Mouse (Mus musculus) thymus, adult 2 months (tissue): ENCODE measurements around the gene Usp24. TPM values are rescaled to one million over a fixed set of nuclear protein-coding genes. Genes with fewer than 3 reads are reported as not detected.

Experiments
- DNase-seq: peaks from one replicate; pipeline ENCODE4 v3.0.0; 2021
- H3K27ac ChIP-seq: fragments of 200-500 bp; 2 replicates; pipeline ENCODE4 v1.5.1; 2012; ENCODE audit warnings: low read length, control low read depth; ENCODE audit not compliant: control insufficient read depth, insufficient read depth
- H3K27me3 ChIP-seq: fragments of 200-500 bp; 2 replicates; pipeline ENCODE4 v1.6.1; 2012; ENCODE audit warnings: mild to moderate bottlenecking, low read length, moderate library complexity, mixed read lengths; ENCODE audit not compliant: control insufficient read depth, insufficient read depth
- H3K36me3 ChIP-seq: fragments of 200-500 bp; 2 replicates; pipeline ENCODE4 v1.6.1; 2012; ENCODE audit warnings: mild to moderate bottlenecking, low read length, moderate library complexity; ENCODE audit not compliant: control insufficient read depth, insufficient read depth
- H3K4me1 ChIP-seq: fragments of 200-500 bp; replicated peaks from 2 replicates; pipeline ENCODE4 v1.6.1; 2012; ENCODE audit warnings: low read length; ENCODE audit not compliant: control insufficient read depth, insufficient read depth
- H3K4me3 ChIP-seq: fragments of 200-500 bp; 2 replicates; pipeline ENCODE4 v1.5.1; 2012; ENCODE audit warnings: mild to moderate bottlenecking, low read length, control low read depth, moderate library complexity; ENCODE audit not compliant: control insufficient read depth, insufficient read depth
- CTCF ChIP-seq: fragments of 200-500 bp; IDR thresholded peaks from 2 replicates; pipeline ENCODE4 v1.5.1; 2012; ENCODE audit warnings: mild to moderate bottlenecking, control low read depth, low read length, moderate library complexity, borderline replicate concordance; ENCODE audit not compliant: control insufficient read depth, poor library complexity, insufficient read depth; ENCODE audit errors: extremely low read depth
- POLR2A ChIP-seq: fragments of 200-500 bp; IDR thresholded peaks from 2 replicates; pipeline ENCODE4 v1.6.1; 2012; ENCODE audit warnings: mild to moderate bottlenecking, low read length, control low read depth, moderate library complexity; ENCODE audit not compliant: control insufficient read depth, poor library complexity, insufficient read depth; ENCODE audit errors: extremely low read depth
- WGBS: fragments of 180-500 bp; shearing (Covaris S2); methylation state at CpG from one replicate; pipeline ENCODE4 v1.1.7; 2018; 5-methylcytosine and 5-hydroxymethylcytosine counted together
- polyA plus RNA-seq: library from polyadenylated mRNA; depleted of rRNA; stranded (reverse); fragments of >200 nt; gene quantifications from 2 replicates; pipeline ENCODE4 v1.2.3, GENCODE M21; 2012

Usp24 gene
- polyA plus RNA-seq, 1 experiment = 22.6 TPM

DNA sequence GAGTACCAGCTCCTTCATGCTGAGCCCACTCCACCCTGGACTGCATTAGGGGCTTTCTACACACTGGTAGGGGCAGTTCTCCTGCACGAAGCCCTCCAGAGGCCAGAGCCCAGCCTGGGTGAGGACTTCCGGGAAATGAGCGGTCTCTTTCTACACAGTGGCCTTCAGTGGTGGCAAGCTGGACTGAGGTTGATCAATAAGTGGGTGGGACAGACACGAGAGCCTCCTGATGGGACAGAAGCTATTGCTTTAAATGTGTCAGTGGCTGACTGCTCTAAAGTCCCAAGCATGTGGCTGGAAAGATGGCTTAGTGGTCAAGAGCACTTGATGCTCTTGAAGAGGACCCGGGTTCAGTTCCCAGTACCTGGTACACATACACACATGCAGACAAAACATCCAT, 137.1 kb downstream of the Usp24 start:
- TF ChIP-seq CTCF = no peak
- no peak for TF ChIP-seq POLR2A
- H3K27me3 ChIP-seq = no peaks in the 10 kb centered on the region
- no peaks in the 10 kb centered on the region for H3K36me3 ChIP-seq
- H3K4me1 ChIP-seq = no peaks in the 10 kb centered on the region
- WGBS = 96% methylated on average over 5 of the region's 5 CpGs
- H3K27ac ChIP-seq = no peak overlapping the region
- no peak overlapping the region for H3K4me3 ChIP-seq
- no peak for DNase-seq

DNA sequence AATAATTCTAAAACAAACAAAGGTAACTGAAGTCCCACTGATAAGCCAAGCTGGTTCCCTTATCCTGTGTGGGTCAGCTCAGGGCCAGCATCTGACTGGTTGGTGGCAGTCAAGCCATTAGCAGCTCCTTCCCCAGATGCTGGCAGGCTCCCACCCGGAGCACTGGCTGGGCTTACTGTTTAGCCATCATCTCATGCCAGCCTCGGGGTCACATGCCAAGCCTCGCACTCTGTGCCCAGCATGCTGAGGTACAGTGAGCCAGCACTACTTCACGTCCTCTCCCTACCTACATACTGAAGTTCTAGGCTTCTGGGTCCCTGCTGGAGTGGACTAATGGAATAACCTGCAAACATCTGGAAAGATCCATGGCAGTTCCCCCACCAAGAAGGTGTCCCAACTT, 137.5 kb downstream of the Usp24 start:
- Histone ChIP-seq H3K4me3 (no peak overlapping the region), H3K27me3 (no peaks in the 10 kb centered on the region), H3K27ac (no peak overlapping the region), H3K4me1 (no peaks in the 10 kb centered on the region), H3K36me3 (no peaks in the 10 kb centered on the region)
- 87% methylated on average over 4 of the region's 4 CpGs for WGBS
- no peak for TF ChIP-seq CTCF
- TF ChIP-seq POLR2A = no peak
- no peak for DNase-seq

DNA sequence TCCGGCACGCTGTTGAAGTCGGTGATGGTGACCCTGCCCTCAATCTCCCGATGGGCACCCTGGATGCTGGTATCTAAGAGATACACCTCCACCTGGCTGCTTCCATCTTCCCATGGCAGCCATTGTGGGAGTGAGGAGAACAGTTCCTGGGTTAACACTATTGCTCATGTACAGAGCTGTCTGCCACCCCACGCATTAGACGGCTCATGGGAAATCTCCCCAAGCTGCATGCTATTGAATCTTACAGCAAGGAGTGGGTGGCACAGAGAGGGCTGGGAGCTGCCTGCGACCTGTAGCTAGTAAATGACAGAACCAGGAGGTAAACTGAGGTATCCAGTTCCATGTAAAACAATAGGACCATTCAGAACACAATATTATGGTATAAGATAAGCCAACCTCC, 138.5 kb downstream of the Usp24 start:
- TF ChIP-seq POLR2A (no peak), CTCF (no peak)
- Histone ChIP-seq H3K4me3 (no peak overlapping the region), H3K27me3 (no peaks in the 10 kb centered on the region), H3K27ac (no peak overlapping the region), H3K36me3 (no peaks in the 10 kb centered on the region), H3K4me1 (no peaks in the 10 kb centered on the region)
- 93% methylated on average over 7 of the region's 7 CpGs for WGBS
- DNase-seq = no peak

DNA sequence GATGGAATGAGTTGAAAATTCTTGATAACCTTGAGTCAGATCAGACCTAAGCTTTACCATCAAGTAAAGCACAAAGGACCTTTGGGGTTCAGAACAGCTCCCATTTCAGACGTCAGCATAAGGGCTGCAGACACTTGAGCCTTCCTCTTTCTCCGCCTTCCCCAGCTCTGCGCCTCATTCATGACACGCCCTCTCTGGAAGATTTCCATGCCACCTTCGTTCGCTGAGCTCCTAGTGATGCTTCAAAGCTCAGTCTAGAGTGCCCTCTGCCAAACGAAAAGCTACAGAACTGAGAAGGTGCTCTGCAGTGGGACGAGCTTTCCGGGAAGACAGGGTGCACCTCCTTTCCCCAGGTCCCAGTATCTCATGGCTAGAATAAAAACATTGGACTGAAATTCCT, 146.0 kb downstream of the Usp24 start:
- 90% methylated on average over 9 of the region's 9 CpGs for WGBS
- Histone ChIP-seq H3K27me3 (no peaks in the 10 kb centered on the region; the same call in 1 of the 2 replicates), H3K27ac (no peak overlapping the region), H3K4me1 (no peaks in the 10 kb centered on the region), H3K4me3 (no peak overlapping the region), H3K36me3 (no peaks in the 10 kb centered on the region)
- TF ChIP-seq POLR2A = no peak
- TF ChIP-seq CTCF = no peak
- no peak for DNase-seq

DNA sequence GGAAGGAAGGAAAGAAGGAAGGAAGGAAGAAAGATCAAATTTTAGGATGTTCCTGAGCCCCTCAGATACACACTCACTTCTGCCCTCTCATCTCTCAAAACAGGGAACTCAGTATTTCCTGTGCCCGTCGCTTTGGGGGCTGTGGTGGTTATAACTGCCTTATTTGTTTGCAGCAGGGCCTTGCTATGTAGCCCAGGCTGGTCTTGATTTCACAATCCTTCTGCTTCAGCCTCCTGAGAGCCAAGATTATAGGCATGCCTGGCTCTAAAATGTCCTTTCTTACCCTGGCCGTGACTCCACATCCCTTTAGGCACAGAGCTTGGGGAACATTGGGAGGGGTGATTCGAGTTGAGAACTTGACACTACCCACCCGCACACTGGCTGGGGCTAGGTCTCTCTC, 146.5 kb downstream of the Usp24 start:
- H3K27ac ChIP-seq = no peak overlapping the region
- H3K27me3 ChIP-seq = no peaks in the 10 kb centered on the region; the same call in 1 of the 2 replicates

DNA sequence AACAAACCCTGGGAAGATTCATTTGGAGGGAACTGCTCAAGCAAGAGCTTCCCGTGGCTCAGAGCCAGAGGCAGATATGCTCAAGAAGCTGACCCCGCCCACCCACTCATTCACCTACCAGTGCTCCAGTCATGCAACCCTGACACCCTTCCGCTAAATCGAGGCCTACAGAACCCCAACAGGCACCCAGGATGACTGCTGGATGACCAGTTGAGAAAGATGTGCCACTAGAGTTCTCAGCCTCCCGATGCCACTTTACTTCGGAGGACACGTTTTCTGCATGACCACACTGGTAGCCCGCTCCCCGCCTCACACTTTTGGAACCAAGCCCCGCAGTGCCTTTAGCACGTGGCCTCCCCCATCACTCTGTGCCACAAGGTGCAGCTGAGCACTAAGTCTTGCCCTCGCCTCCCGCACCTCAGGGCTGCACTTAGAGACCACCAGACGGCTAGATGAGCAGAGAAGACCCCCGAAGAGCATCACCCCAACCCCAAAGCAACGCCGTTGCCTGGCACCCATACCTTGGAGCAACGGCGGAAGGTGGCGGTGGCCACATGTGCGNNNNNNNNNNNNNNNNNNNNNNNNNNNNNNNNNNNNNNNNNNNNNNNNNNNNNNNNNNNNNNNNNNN, 147.3 kb downstream of the Usp24 start:
- WGBS = 56% methylated on average over 21 of the region's 21 CpGs
- no peak overlapping the region for H3K27ac ChIP-seq
- no peaks in the 10 kb centered on the region for H3K36me3 ChIP-seq
- no peaks in the 10 kb centered on the region; the same call in 1 of the 2 replicates for H3K27me3 ChIP-seq
- TF ChIP-seq POLR2A = no peak
- TF ChIP-seq CTCF = no peak
- H3K4me1 ChIP-seq = no peaks in the 10 kb centered on the region
- H3K4me3 ChIP-seq = no peak overlapping the region
- no peak for DNase-seq

More for the DNA sequence above, 146.5 kb downstream of the Usp24 start:
- H3K36me3 ChIP-seq = no peaks in the 10 kb centered on the region
- DNase-seq = no peak
- no peaks in the 10 kb centered on the region for H3K4me1 ChIP-seq
- WGBS = 52% methylated on average over 5 of the region's 5 CpGs
- TF ChIP-seq POLR2A (no peak), CTCF (no peak)
- H3K4me3 ChIP-seq = no peak overlapping the region

DNA sequence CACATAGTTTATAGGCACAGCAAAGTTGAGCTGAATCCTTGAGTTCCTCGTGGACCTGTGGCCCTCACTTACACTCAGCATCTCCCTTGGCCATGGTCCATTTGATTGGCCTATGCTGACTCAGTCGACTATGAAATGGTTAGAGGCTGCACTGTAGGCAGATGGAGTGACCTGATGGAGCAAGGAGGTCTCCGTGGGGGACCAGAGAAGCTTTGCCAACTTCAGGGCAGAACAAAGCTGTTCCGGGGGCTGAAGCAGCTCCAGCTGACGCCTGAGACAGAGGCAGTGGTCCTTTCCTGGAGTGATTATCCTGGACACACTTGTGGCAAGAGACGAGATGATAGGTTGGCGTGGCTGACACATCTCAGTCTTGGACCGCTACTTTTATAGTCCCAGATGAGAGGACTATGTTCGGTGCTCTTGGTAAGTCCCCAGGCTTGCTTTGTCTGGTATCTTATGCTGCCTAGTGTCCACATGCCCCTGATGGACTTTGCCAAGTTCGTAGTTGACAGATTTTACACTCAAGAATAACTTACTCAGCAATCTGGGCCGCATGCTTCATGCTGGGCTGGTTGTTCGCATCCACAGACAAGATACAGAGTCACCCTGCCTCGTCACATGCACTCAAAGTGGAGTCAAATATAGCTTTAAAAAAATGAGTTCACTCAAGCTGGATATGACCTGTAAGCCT, 151.6 kb downstream of the Usp24 start:
- no peak for TF ChIP-seq POLR2A
- TF ChIP-seq CTCF = no peak
- no peak overlapping the region for H3K4me3 ChIP-seq
- 92% methylated on average over 13 of the region's 13 CpGs for WGBS
- no peaks in the 10 kb centered on the region; the same call in 1 of the 2 replicates for H3K27me3 ChIP-seq
- no peaks in the 10 kb centered on the region for H3K4me1 ChIP-seq
- DNase-seq = no peak
- no peak overlapping the region for H3K27ac ChIP-seq
- no peaks in the 10 kb centered on the region for H3K36me3 ChIP-seq
